Mouse (Mus musculus) CH12.LX (cell line): ENCODE results near the gene Syn3.

ENCODE experiments used
- CTCF ChIP-seq, 2 experiments: IDR thresholded peaks in 1 of 2; conservative IDR thresholded peaks in 1 of 2; 2 replicates each; pipeline ENCODE4 v1.5.1; 2011 to 2012; ENCODE audit warnings: low read depth in 2 of 2, low read length in 2 of 2, improper control_type of control experiment in 1 of 2, inconsistent platforms in 1 of 2, mild to moderate bottlenecking in 1 of 2, moderate library complexity in 1 of 2
- E2F4 ChIP-seq: IDR thresholded peaks from 2 replicates; pipeline ENCODE4 v1.6.1; 2011; ENCODE audit warnings: low read depth, low read length, improper control_type of control experiment; ENCODE audit not compliant: insufficient replicate concordance
- ELF1 ChIP-seq: IDR thresholded peaks from 2 replicates; pipeline ENCODE4 v1.6.1; 2014; ENCODE audit warnings: low read depth, mild to moderate bottlenecking, inconsistent platforms, low read length, improper control_type of control experiment
- EP300 ChIP-seq: IDR thresholded peaks from 2 replicates; pipeline ENCODE4 v1.6.1; 2011; ENCODE audit warnings: low read length, improper control_type of control experiment
- UBTF ChIP-seq: IDR thresholded peaks from 2 replicates; pipeline ENCODE4 v1.6.1; 2012; ENCODE audit warnings: low read depth, mild to moderate bottlenecking, inconsistent platforms, low read length, improper control_type of control experiment, moderate library complexity

GRCm38 (mm10) chr10:86116268-86116667 lies 382.4 kb downstream of the Syn3 start:
- TF ChIP-seq CTCF (conservative IDR thresholded peaks at IDR 0.05 in 1 of 2, IDR thresholded peaks at IDR 0.05 in 1 of 2; ENCODE audit: low read depth in 2 of 2, low read length in 2 of 2) (no peak), UBTF (no peak), ELF1 (no peak), EP300 (no peak), E2F4 (no peak)
